Mouse (Mus musculus) liver, embryonic 15.5 days (tissue): ENCODE measurements around the gene Nobox. TPM values are rescaled to one million over a fixed set of nuclear protein-coding genes. Genes with fewer than 3 reads are reported as not detected.

Experiments
- ATAC-seq: fragments of 200-750 bp; cut with Nextera tagmentation; 2 replicates; pipeline ENCODE4 v1.8.0; 2017; ENCODE audit warnings: moderate number of reproducible peaks, mild to moderate bottlenecking, moderate library complexity; ENCODE audit not compliant: insufficient read depth
- H3K27ac ChIP-seq: fragments of 300-500 bp; sonication (generic); replicated peaks from 2 replicates; pipeline ENCODE4 v1.5.1; 2015; ENCODE audit warnings: mild to moderate bottlenecking, inconsistent platforms
- H3K27me3 ChIP-seq: fragments of 300-500 bp; sonication (generic); 2 replicates; pipeline ENCODE4 v1.6.1; 2015; ENCODE audit warnings: mild to moderate bottlenecking, inconsistent platforms
- H3K36me3 ChIP-seq: fragments of 300-500 bp; sonication (generic); replicated peaks from 2 replicates; pipeline ENCODE4 v1.6.1; 2015; ENCODE audit warnings: moderate library complexity, mild to moderate bottlenecking, inconsistent platforms
- H3K4me1 ChIP-seq: fragments of 300-500 bp; sonication (generic); replicated peaks from 2 replicates; pipeline ENCODE4 v1.6.1; 2015; ENCODE audit warnings: inconsistent platforms
- H3K4me2 ChIP-seq: fragments of 300-500 bp; sonication (generic); 2 replicates; pipeline ENCODE4 v1.6.1; 2015; ENCODE audit warnings: moderate library complexity, mild to moderate bottlenecking, inconsistent platforms
- H3K4me3 ChIP-seq: fragments of 300-500 bp; sonication (generic); replicated peaks from 2 replicates; pipeline ENCODE4 v1.5.1; 2015; ENCODE audit warnings: mild to moderate bottlenecking, inconsistent platforms
- H3K9ac ChIP-seq: fragments of 300-500 bp; sonication (generic); 2 replicates; pipeline ENCODE4 v1.6.1; 2015; ENCODE audit warnings: moderate library complexity, mild to moderate bottlenecking, inconsistent platforms
- H3K9me3 ChIP-seq: fragments of 300-500 bp; sonication (generic); replicated peaks from 2 replicates; pipeline ENCODE4 v1.6.1; 2016; ENCODE audit warnings: inconsistent platforms
- WGBS: fragments of 180-500 bp; shearing (Covaris S2); methylation state at CpG from one replicate; pipeline ENCODE4 v1.1.7; 2015; ENCODE audit warnings: mixed read lengths; ENCODE audit not compliant: insufficient replicate concordance; 5-methylcytosine and 5-hydroxymethylcytosine counted together
- polyA plus RNA-seq: library from polyadenylated mRNA; unstranded; fragments of >200 nt; fragmentation: Nextera tagmentation; extraction: Ambion mirVana; gene quantifications from 2 replicates; pipeline ENCODE4 v1.2.1, GENCODE M21; 2015

Nobox gene
- polyA plus RNA-seq, 1 experiment from 2014 or later, result not detected

DNA sequence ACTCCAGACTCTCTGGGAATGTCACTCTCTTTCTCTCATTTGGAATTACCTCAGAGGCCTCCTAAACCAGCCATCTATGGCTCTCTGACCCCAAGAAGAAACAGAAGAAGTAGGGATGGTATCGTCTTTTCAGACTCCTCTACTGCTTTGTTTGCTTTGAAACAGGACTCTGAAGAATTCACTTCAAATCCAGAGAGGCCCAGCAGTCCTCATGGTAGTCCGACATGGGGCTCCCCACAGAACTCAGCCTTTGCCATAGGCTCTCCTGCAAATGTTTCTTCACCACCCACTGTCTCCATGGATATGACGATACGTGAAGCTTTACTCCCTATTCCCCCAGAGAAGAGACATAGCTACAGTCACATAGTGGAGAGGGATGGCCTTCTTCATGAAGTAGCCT is 35.2 kb downstream of the Nobox start:
- H3K4me2 ChIP-seq, result no peak overlapping the region
- no peaks in the 10 kb centered on the region for H3K9me3 ChIP-seq
- ATAC-seq, result no peak
- no peak overlapping the region for H3K27ac ChIP-seq
- no peaks in the 10 kb centered on the region for H3K4me1 ChIP-seq
- no peak overlapping the region for H3K9ac ChIP-seq
- WGBS, result 60% methylated on average over 4 of the region's 4 CpGs
- H3K27me3 ChIP-seq, result no peaks in the 10 kb centered on the region
- no peak overlapping the region for H3K4me3 ChIP-seq
- no peaks in the 10 kb centered on the region for H3K36me3 ChIP-seq

DNA sequence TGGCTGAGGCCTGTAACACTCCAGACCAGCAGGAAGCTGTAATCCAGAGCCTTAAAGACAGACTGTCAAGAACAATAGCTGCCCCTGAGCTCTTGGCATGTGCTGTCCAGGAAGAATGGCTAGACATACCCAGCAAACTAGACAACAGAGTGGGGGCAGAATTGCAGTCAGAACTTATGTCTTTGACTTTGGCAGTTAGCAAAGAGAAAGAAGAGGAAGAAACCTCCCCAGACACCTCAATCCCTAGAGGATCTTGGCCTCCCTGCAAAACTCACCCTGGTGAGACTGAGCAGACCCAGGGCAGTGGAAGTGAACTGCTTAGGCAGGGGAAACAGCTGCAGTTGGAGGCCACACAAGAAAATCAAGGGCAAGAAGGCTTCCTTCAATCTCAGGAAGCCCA is 36.8 kb downstream of the Nobox start:
- Histone ChIP-seq H3K4me2 (no peak overlapping the region), H3K27ac (no peak overlapping the region), H3K4me1 (no peaks in the 10 kb centered on the region), H3K9ac (no peak overlapping the region), H3K9me3 (no peaks in the 10 kb centered on the region), H3K27me3 (no peaks in the 10 kb centered on the region), H3K4me3 (no peak overlapping the region), H3K36me3 (no peaks in the 10 kb centered on the region)
- ATAC-seq, result no peak

GRCm38 (mm10) chr6:43266356-43266755 is 43.0 kb downstream of the Nobox start:
- WGBS, result 2% methylated on average over 8 of the region's 8 CpGs
- Histone ChIP-seq H3K9ac (no peak overlapping the region), H3K9me3 (no peaks in the 10 kb centered on the region), H3K4me3 (peak overlapping the region; percentile 55), H3K4me1 (no peaks in the 10 kb centered on the region), H3K4me2 (peak overlapping the region; percentile 62), H3K36me3 (no peaks in the 10 kb centered on the region), H3K27me3 (peaks cover 29% of the 10 kb centered on the region), H3K27ac (no peak overlapping the region)
- peak; percentile 47; the same call in 1 of the 2 replicates for ATAC-seq

GRCm38 (mm10) chr6:43265363-43266041 is 43.9 kb downstream of the Nobox start, which contains the start of gene Arhgef5:
Arhgef5 (plus strand) TSS chr6:43265582.
- Histone ChIP-seq H3K9me3 (no peaks in the 10 kb centered on the region), H3K36me3 (no peaks in the 10 kb centered on the region), H3K27me3 (peaks cover 29% of the 10 kb centered on the region), H3K4me2 (peak within 1 kb of the TSS; percentile 62), H3K27ac (no peak within 1 kb of the TSS), H3K4me3 (peak within 1 kb of the TSS; percentile 55), H3K4me1 (no peaks in the 10 kb centered on the region), H3K9ac (peak within 1 kb of the TSS; percentile 27; the same call in 1 of the 2 replicates)
- under 1% methylated on average over 48 of the region's 48 CpGs for WGBS
- peak; percentile 74 for ATAC-seq

DNA sequence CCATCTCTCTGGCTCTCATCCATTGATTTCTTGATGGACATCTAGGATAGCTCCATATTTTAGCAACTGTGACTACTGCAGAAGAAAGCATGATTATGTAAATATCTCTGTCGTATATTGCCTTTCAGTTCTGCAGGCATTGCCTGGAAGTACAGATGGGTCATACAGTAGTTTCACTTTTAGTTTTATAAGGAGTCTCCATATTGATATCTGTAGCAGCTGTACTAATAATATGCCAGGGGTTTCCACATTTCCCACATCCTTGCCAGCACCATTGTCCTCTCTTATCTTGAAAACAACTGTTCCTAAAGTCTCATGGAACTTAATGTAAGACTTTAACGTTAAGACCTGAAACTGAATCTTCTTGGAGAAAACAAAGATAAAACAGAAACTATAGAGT is 48.6 kb downstream of the Nobox start:
- Histone ChIP-seq H3K9me3 (no peaks in the 10 kb centered on the region), H3K27me3 (peaks cover 19% of the 10 kb centered on the region)

GRCm38 (mm10) chr6:43254193-43254926 is 55.0 kb downstream of the Nobox start:
- Histone ChIP-seq H3K4me2 (no peak overlapping the region), H3K36me3 (no peaks in the 10 kb centered on the region), H3K27ac (no peak overlapping the region), H3K27me3 (no peaks in the 10 kb centered on the region), H3K4me1 (no peaks in the 10 kb centered on the region), H3K9me3 (no peaks in the 10 kb centered on the region), H3K9ac (no peak overlapping the region), H3K4me3 (no peak overlapping the region)
- 50% methylated on average over 7 of the region's 7 CpGs for WGBS
- no peak for ATAC-seq

More for the DNA sequence above, 48.6 kb downstream of the Nobox start:
- H3K4me3 ChIP-seq, result no peak overlapping the region
- H3K4me1 ChIP-seq, result no peaks in the 10 kb centered on the region
- H3K9ac ChIP-seq, result no peak overlapping the region
- H3K27ac ChIP-seq, result no peak overlapping the region
- 37% methylated on average over 2 of the region's 2 CpGs for WGBS
- no peaks in the 10 kb centered on the region for H3K36me3 ChIP-seq
- no peak for ATAC-seq
- H3K4me2 ChIP-seq, result no peak overlapping the region

Other genes with a start within 250 kb of the Nobox start
- gene Olfr441, start 203.2 kb downstream of the Nobox start, polyA plus RNA-seq, result not detected in 2 replicates
- gene Olfr237-ps1, start 163.0 kb downstream of the Nobox start, polyA plus RNA-seq, result not detected in 2 replicates
- gene Olfr437, start 146.3 kb downstream of the Nobox start, polyA plus RNA-seq, result not detected in 2 replicates
- not detected in 2 replicates for gene Olfr13, start 137.4 kb downstream of the Nobox start, polyA plus RNA-seq
- gene Olfr435, start 112.4 kb downstream of the Nobox start, polyA plus RNA-seq, result not detected in 2 replicates
- not detected in 2 replicates for gene Olfr434, start 96.5 kb downstream of the Nobox start, polyA plus RNA-seq
- not detected in 2 replicates for gene Olfr47, start 78.0 kb downstream of the Nobox start, polyA plus RNA-seq
- 2.0 and 2.7 TPM in 2 replicates for gene Arhgef5, start 44.0 kb downstream of the Nobox start, polyA plus RNA-seq